Mouse (Mus musculus): Measurements from ENCODE around the gene Tlnrd1.

GRCm38 (mm10) chr7:83900519-83900918 lies 16.4 kb upstream of the Tlnrd1 start:
- TF ChIP-seq CTCF (IDR thresholded peaks at IDR 0.05) (no peak), EP300 (IDR thresholded peaks at IDR 0.05) (no peak)

Measured in lung, postnatal 0 days (tissue).